Mouse (Mus musculus) thymus, adult 18-20 months (tissue): ENCODE measurements at regions not wholly inside any gene's neighbourhood (a gene's known extent, or its start where the extent isn't known, plus 50 kb on each side); places are given as distances from the start of the nearest gene placed in this dataset.

Experiments
- DNase-seq, 2 experiments: peaks; one replicate each; pipeline ENCODE4 v3.0.0; 2022; ENCODE audit warnings: mixed read lengths in 2 of 2

- DNase-seq = no peak
Measured at GRCm38 (mm10) chr16:30775740-30776700, 176.5 kb downstream of the Fam43a start.

GRCm38 (mm10) chr16:30777416-30777815 lies 177.9 kb downstream of the Fam43a start:
- no peak for DNase-seq

- no peak for DNase-seq
Measured at GRCm38 (mm10) chr16:30778078-30778477, 178.6 kb downstream of the Fam43a start.

- no peak for DNase-seq
Measured at GRCm38 (mm10) chr16:30778945-30779344, 179.4 kb downstream of the Fam43a start.

GRCm38 (mm10) chr16:30784261-30784660 lies 184.7 kb downstream of the Fam43a start:
- no peak for DNase-seq

- DNase-seq = no peak
Measured at GRCm38 (mm10) chr16:30784949-30785348, 185.4 kb downstream of the Fam43a start.

- DNase-seq = no peak
Measured at GRCm38 (mm10) chr16:30786060-30786459, 186.5 kb downstream of the Fam43a start.

- no peak for DNase-seq
Measured at GRCm38 (mm10) chr16:30787351-30787750, 187.8 kb downstream of the Fam43a start.

- no peak for DNase-seq
Measured at GRCm38 (mm10) chr16:30788321-30788781, 188.8 kb downstream of the Fam43a start.

- DNase-seq = no peak
Measured at GRCm38 (mm10) chr16:30788944-30789781, 189.6 kb downstream of the Fam43a start.

GRCm38 (mm10) chr16:30790036-30790435 lies 190.5 kb downstream of the Fam43a start:
- DNase-seq = no peak

- DNase-seq = no peak
Measured at GRCm38 (mm10) chr16:30790551-30791001, 191.1 kb downstream of the Fam43a start.

GRCm38 (mm10) chr16:30791048-30791855 lies 191.7 kb downstream of the Fam43a start:
- no peak for DNase-seq

GRCm38 (mm10) chr16:30792738-30793377 lies 193.3 kb downstream of the Fam43a start:
- no peak for DNase-seq

- no peak for DNase-seq
Measured at GRCm38 (mm10) chr16:30793378-30793753, 193.8 kb downstream of the Fam43a start.

GRCm38 (mm10) chr16:30793856-30794255 lies 194.3 kb downstream of the Fam43a start:
- no peak for DNase-seq

GRCm38 (mm10) chr16:30795501-30795904 lies 196.0 kb downstream of the Fam43a start:
- no peak for DNase-seq

GRCm38 (mm10) chr16:30796103-30796502 lies 196.6 kb downstream of the Fam43a start:
- no peak for DNase-seq

- no peak for DNase-seq
Measured at GRCm38 (mm10) chr16:30797006-30797405, 197.5 kb downstream of the Fam43a start.

GRCm38 (mm10) chr16:30797973-30798471 lies 198.5 kb downstream of the Fam43a start:
- no peak for DNase-seq

GRCm38 (mm10) chr16:30798536-30798935 lies 199.0 kb downstream of the Fam43a start:
- no peak for DNase-seq
